Mouse (Mus musculus): ENCODE results near the gene Wdfy3. TPM values are rescaled to one million over a fixed set of nuclear protein-coding genes. Genes with fewer than 3 reads are reported as not detected.
A peak's percentile ranks its signal among the peaks of the same experiment; 100 is the strongest.

The Wdfy3 gene
- total RNA-seq, 2 experiments from 2014 or later = 125 to 129 TPM

DNA sequence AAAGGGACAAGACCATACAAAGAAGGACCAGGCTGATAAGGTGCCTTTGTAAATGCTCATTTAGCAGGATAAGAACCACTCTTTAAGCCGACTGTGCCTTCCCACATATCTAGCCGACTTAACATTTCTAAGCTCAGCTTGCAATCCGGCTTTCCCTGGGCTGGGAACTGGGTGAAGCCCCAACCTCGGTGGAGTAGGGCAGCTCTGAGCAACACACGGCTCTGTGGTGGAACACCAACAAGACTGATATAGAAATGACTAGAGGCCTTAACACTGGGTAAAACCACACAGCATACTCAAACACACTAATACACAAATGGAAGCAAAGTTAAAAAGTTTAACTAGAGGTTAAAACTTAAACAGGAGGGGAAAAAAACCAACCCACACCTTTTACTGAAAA lies 7.9 kb downstream of the Wdfy3 start:
- DNase-seq (ENCODE audit: low spot score in 2 of 2) = no peak
- intact Hi-C loops (cut with DNase I) = no loop called here

DNA sequence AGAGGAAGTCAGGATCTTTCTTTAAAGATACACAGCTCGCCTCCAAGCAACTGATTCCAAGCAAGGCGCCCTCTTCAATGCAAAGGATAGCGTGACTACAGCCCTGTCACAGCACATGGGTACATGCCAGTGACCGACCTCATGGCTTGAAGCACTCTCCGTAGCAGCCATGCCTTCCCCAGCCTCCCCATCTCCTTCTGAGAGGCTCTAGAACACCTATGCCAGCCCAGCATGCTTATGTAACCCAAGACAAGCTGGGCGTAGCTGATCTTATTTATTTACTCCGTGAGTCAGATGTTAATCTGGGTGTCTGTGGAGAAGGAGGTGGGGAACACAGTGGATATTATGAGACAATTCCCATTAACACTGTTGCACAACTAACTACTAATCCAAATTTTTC lies 13.8 kb downstream of the Wdfy3 start:
- intact Hi-C loops (cut with DNase I) = no loop called here
- peak; percentile 45 to 58 for DNase-seq (ENCODE audit: low spot score in 2 of 2)

DNA sequence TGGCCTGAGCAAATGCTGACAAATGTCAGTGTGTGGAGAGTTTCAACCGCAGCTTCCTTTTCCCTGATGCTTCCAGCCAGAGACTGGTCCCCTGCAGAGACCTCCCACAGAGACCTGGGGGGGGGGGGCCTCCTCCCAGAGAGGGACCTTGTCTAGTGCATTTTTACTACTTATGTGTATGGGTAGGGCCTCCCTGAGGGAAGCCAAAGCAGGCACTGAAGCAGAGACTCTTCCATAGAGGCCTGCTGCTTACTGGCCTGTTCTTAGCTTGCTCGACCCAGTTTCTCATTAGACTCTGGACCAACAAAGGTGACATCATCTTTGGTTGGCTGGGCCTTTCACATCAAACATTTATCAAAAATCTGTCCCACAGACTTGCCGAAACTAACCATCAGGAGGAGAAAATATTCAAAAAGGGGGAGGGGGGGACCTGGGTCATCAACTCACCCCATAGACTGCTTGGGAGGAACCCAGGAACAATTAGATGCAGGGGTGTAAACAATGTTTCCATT lies 14.5 kb downstream of the Wdfy3 start:
- intact Hi-C loops (cut with DNase I) = no loop called here
- no peak for DNase-seq (ENCODE audit: low spot score in 2 of 2)

DNA sequence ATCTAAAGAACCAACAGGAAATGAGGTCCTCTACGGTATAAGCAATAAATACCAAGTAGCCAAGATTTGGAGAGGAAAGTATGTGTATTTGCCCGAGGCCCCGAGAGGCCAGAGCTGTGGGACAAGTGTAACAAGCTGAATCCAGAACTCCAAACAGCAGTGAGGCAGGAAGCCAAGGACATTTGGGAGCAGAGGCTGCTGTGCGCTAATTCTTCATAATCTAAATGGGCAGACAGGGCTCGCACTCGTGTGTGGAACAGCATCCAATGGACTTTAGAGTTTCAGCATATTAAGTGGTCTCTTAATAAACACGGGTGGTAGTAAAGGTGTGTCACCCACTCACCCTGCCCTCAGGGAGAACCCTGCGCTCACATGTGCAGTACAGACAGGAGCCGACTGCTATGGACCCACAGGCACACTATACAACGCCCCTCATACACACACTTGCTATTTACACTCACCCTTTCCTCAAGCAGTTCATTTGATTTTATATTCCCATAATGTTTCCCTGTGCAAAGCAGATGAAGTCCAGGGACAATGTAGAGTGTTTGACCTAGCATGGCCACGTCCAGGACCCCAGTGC lies 15.1 kb downstream of the Wdfy3 start:
- intact Hi-C loops (cut with DNase I) = no loop called here
- no peak for DNase-seq (ENCODE audit: low spot score in 2 of 2)

DNA sequence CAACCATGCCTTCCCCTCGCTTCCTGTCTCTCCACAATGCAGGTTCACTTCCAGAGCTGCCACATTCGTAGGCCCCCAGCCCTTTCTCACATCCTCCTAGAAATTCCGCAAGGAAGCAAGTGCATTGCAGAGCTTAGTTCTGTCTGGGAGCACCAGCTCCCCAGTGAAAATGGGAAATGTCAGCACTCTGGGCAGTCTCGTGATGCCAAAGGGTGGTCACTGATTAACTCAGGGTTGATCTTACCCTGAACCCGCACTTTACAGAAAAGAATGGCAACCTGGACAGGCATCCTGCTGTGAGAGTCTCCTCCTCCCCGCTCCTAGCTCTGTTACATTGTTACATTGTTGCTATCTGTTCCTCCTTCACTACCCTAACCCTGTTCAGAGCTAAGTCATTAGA lies 16.8 kb downstream of the Wdfy3 start:
- intact Hi-C loops (cut with DNase I) = no loop called here
- no peak for DNase-seq (ENCODE audit: low spot score in 2 of 2)

DNA sequence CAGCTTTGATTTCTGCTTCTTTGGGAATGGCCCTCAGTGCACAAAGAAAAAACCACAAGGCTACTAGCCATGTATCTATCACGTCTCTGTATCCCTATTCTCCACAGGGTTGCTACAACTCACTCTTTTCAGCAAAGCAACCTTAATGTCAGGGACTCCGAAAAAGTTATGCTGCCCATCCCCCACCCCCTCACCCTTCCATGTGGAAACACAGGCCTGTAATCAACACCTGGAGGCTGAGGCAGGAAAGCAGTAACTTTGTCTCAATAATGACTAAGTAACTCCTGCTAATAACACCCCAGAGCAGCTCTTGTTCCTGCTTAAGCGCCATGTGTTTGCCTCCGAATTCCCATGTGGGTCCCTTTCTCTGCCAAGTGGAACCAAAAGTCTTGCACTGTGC lies 17.3 kb downstream of the Wdfy3 start:
- DNase-seq (ENCODE audit: low spot score in 2 of 2) = no peak
- intact Hi-C loops (cut with DNase I) = no loop called here

DNA sequence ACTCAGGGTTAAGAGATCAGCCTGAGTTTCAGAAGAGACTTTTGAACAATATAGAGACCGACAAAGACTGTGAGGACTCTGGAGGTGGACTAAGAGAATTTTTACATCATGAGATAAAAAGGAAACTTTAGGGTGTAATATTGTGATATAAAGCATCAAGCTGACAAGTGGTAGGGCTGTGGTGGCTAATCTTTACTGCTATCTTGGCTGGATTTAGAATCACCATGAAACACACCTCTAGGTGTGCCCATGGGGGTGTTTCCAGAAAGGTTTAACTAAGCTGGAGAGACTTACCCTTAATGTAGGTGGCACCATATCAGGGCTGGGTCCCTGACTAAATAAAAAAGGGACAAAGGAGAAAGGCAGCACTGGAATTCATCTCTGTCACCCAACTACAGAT lies 19.0 kb downstream of the Wdfy3 start:
- DNase-seq (ENCODE audit: low spot score in 2 of 2) = no peak
- intact Hi-C loops (cut with DNase I) = no loop called here

DNA sequence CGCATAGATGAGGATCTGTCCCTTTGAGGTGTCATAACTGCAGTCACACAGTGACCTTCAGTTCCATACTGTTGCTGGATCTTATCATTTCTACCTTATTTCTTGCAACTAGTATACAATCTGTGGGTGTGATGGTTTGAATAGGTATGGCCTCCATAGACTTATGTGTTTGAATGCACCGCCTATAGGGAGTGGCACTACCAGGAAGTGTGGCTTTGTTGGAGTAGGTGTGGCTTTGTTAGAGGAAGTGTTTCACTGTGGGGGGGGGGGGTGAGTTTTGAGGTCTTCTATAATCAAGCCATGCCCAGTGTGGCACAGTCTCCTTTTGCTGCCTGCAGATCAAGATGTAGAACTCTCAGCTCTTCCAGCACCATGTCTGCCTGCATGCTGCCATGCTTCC lies 21.3 kb downstream of the Wdfy3 start:
- intact Hi-C loops (cut with DNase I) = no loop called here
- no peak for DNase-seq (ENCODE audit: low spot score in 2 of 2)

DNA sequence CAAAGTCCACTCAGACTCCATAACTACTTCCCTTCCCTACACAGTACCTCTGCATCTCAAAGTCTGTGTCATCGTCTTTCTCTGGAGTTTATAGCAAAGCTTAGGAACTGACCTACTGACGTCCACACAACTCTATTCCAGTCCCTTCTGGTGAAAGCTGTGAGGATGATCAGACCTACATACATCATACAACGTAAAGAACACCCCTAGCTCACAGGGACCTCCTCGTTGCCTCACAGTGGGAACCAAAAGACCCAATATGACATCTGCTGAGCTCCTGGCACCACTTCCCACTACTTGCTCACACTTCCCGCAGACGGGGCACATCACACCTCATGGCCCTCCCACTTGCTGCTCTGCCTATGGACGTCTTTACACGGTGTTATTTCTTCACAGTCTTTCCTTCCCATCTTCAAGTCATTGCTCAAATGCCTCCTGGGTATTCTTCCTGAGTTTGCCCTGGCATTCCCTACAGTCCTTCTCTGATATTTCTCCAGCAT lies 23.1 kb downstream of the Wdfy3 start:
- intact Hi-C loops (cut with DNase I) = no loop called here
- peak in 1 of 2 experiments; percentile 30 for DNase-seq (ENCODE audit: low spot score in 2 of 2)

DNA sequence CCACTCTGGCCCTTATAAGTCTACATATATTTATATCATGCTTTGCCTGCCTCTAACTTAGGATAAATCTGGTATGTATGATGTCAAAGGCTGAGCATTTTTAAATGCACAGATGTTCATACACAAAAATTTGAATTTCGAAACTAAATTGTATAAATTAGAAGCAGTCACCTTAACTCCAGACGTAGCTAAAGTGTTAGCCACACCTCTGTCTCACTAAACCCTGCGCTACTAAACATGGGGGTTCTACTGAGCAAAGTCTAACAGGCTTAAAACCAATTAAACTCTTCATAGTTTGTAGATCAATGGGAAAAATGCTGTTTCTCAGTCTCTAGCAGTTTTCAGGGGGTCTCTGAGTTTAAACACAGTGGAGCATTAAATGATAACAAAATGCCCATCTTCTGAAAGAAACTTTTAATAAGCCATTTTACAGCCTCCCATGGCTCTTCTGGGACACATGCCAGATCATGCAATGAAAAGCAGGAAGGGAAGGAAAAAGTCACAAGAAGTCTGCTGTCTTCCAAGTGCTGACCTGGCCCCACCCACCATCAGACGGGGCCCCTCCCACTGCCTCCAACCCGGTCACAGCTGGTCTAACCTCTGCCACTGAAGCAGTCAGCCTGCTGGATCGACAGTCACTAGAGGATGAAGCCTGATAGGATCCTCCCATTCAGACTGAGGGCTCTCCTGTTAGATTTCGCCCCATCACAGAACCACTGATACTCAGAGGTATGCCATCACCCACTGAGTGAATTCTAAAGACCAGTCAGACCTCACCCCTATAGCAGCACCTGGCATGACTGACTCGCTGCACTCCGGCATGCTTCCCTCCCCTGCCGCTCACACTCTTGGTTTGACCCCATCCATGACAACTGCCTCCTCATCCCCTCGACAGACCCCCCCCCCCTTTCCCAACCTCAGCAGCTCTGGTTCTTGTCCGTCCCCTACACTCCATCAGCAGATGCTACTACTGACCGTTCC lies 23.8 kb downstream of the Wdfy3 start:
- intact Hi-C loops (cut with DNase I) = no loop called here
- no peak for DNase-seq (ENCODE audit: low spot score in 2 of 2)

DNA sequence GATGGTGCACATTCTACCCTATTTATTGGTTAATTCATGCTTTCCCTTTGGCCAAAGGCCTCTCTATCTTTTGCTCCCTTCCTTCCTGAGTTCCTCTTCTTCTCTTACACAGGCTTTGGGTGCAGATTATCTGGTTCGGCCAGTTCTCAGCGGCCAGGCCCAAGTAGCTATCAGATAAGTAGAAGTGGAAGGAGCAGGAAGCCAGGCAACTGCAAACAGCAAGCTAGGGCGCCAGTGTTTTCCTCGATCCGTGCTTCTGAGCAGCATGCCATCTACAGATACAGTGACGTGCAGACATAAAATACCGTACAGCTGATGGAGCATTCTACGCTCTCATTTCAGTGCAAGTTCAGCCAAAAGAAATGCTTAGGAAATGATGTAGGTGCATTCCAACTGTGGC lies 24.5 kb downstream of the Wdfy3 start:
- intact Hi-C loops (cut with DNase I) = no loop called here
- peak in 1 of 2 experiments; percentile 26 for DNase-seq (ENCODE audit: low spot score in 2 of 2)

DNA sequence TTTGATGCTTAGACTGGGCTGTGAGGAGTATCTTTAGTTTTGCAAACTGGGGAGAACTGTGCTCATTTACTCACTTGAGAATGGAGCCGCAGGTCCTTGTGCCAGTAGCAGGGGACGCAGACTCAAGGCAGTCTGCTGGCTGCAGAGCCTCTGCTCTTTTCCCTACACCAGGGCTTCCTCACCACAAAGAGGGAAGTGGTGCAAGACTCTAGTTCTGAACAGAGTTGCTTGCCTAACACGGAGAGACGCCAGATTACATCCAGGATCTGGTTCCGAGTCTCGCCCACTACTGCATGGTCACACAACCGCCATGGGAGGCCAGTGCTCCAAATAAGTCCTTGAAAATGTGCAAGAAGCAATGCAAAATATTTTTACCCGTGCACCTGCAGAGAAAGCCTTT lies 36.4 kb downstream of the Wdfy3 start:
- DNase-seq (ENCODE audit: low spot score in 2 of 2) = no peak
- intact Hi-C loops (cut with DNase I) = no loop called here

DNA sequence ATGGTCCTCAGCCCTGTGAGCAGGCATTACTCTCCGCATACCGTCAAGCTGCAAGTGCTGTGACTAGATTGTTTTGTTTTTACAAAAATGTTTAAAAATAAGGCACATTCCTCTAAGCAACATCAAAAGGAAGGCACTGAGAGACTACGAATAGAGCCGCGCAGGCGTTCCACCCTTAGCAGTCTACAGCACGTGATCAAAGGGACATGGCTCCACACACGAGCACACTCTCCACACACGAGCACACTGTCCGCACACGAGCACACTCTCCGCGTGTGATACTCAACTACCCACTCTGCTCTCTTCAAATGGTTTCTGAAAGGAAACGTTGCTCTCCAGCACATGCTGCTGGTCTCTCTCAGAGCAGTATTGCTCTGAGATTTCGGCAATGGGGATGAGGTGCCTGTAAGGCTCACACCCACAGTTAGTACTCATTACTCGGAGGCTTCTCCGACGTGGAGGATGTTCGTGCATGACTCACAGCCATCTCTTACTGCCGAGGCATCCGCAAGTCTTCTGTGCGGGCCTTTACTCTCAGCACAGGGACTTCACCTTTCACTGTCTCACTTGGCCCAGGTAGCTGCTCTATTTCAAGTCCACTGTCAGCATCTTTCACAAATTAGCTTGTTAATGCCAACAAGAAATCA lies 37.0 kb downstream of the Wdfy3 start:
- intact Hi-C loops (cut with DNase I) = no loop called here
- peak; percentile 35 to 80 for DNase-seq (ENCODE audit: low spot score in 2 of 2)

DNA sequence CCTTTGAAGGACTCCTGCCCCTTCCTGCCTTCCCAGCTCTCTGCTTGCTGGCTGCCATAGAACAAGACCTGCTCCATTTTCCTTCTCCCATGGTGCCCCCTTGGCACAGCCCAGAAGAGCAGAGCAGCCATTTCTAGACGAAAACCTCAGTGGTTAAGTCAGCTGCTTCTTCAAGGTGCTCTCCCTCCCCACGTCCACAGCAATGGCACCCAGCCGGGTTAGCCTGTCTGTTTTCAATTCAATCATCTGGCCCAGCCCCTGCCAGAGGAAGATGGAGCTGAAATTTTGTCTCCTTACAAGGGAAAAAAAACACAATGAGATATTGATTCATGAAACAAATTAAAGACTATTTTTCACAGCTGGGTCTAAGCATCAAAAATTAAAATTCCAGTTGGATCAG lies 37.5 kb downstream of the Wdfy3 start:
- intact Hi-C loops (cut with DNase I) = no loop called here

DNA sequence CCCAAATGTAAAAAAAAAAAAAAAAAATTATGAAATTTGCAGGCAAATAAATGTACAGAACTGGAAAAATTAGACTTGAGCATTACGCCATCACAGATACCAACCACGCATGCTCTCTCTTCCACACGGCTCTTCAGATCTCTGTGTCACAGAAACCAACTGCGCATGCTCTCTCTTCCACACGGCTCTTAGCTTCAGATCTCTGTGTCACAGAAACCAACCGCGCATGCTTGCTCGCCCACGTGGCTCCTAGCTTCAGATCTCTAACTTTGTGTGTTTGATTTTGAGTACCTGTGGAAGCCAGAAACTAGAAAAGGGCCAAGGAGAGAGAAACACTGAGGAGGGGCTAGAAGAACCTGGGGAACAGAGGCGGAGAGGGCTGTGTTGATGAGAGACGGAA lies 46.3 kb downstream of the Wdfy3 start:
- intact Hi-C loops (cut with DNase I) = no loop called here
- DNase-seq (ENCODE audit: low spot score in 2 of 2) = no peak

More for the DNA sequence above, 37.5 kb downstream of the Wdfy3 start:
- DNase-seq (ENCODE audit: low spot score in 2 of 2) = no peak

DNA sequence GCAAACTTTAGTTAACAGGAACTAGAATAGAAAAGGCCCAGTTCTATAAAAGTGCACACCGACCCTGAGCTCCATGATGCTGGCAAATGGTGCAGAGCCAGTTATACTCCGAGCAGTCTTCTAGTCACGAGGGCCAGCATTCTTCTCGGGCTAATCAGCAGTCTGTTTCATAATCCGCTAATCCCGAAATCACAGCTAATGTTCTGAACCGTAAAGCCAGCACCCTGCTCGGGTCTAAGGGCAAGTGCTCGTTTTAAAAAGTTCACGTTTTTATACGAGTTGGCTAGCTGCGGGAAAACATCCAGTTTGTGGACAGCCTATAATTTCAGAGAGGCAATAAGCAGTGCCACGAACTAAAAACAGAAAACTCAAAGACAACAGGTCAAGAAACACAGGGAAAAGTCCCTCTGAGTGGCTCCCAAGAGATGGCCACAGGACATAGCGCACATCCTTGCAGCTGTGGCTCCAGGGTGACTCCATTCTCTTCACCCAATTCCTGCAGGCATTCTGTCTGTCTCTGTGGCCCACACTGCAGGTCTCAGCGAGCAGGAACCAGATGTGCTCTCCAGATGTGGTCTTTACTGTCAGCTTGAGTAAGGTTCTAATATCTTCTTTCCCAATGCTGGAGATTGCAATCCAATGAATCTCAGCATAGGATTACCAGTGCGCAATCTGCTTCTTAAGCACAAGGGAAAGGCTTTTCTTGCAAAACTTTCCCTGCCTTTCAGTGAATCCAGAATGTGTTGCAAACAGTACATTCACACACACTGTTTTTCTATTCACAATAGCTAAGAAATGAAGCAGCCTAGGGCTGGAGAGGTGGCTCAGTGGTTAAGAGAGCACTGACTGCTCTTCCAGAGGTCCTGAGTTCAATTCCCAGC lies 47.5 kb downstream of the Wdfy3 start:
- no peak for DNase-seq (ENCODE audit: low spot score in 2 of 2)

DNA sequence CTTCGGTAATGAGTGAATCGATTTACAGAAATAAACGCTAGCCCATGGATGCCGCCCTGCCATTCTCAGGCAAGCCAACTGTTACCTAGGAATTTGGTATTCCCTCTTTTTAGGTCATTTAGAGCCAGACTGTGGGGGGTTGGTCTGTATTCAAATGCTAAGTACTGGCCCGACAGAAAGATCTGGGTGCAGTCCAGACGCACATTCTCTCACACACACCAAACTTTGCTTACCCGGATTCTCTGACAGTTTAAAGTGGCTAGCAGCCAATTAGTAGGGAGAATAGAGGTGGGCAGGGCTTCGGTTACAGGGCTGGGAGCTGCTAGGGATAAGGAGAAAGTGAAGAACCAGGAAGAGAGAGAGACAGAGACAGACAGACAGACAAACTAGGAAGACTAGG lies 55.5 kb downstream of the Wdfy3 start:
- DNase-seq (ENCODE audit: low spot score in 2 of 2) = no peak
- intact Hi-C loops (cut with DNase I) = no loop called here

More for the DNA sequence above, 47.5 kb downstream of the Wdfy3 start:
- intact Hi-C loops (cut with DNase I) = no loop called here

DNA sequence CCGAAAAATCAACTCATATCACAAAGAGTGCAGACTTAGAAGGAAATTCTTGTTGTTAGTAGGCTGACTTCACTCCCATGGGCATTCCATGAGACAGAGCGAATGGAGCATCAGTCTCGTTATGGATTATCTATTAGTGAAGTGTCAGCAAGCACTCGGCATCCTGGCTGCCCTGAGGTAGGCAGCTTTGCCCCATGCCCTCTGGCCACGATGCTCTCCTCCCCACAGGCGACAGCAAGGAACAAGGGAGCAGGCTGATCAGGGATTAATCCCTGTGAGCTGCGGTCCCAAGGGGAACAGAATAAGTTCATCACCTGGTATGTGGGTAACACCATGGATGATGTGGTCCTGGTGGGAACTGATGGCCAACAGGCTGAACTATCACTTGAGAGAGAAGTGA lies 55.9 kb downstream of the Wdfy3 start:
- intact Hi-C loops (cut with DNase I) = no loop called here

DNA sequence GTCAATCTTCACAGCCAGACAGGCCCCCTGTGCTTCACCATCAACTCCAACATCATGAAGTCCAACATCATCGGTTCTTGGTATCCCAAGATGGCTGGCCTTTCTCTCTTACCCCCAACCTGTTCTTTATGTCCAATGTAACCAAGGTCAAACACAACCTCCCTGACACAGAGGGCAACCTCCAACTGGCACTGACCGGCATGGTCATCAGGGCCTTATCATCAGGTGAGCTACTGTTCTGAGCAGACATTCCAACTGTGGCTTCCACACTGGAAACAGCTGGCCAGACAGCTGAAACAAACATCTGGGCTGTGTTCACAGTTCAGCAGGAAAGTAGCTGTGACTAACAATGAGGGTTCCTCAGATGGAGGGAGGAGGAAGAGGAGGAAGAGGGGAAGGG lies 58.8 kb downstream of the Wdfy3 start:
- no peak for DNase-seq (ENCODE audit: low spot score in 2 of 2)
- intact Hi-C loops (cut with DNase I) = no loop called here

More for the DNA sequence above, 55.9 kb downstream of the Wdfy3 start:
- no peak for DNase-seq (ENCODE audit: low spot score in 2 of 2)
